Mouse (Mus musculus) hindbrain, embryonic 10.5 days (tissue): ENCODE measurements at regions not wholly inside any gene's neighbourhood (a gene's known extent, or its start where the extent isn't known, plus 50 kb on each side); places are given as distances from the start of the nearest gene placed in this dataset.
"Not testable (repeated sequence)": the region's sequence is repeated elsewhere in the genome, so short reads cannot be mapped to it uniquely, and the experiment has no call there.

Experiments
- DNase-seq: peaks from one replicate; pipeline ENCODE4 v3.0.0-alpha.2; 2017; ENCODE audit warnings: low spot score
- H3K27ac ChIP-seq: fragments of 300-500 bp; sonication (generic); 2 replicates; pipeline ENCODE4 v1.5.1; 2016; ENCODE audit warnings: mild to moderate bottlenecking, moderate library complexity
- H3K27me3 ChIP-seq: fragments of 300-500 bp; sonication (generic); 2 replicates; pipeline ENCODE4 v1.6.1; 2016; ENCODE audit warnings: mild to moderate bottlenecking; ENCODE audit not compliant: poor library complexity, insufficient read depth, severe bottlenecking
- H3K36me3 ChIP-seq: fragments of 300-500 bp; sonication (generic); 2 replicates; pipeline ENCODE4 v1.6.1; 2016; ENCODE audit warnings: mild to moderate bottlenecking, moderate library complexity
- H3K4me1 ChIP-seq: fragments of 300-500 bp; sonication (generic); replicated peaks from 2 replicates; pipeline ENCODE4 v1.6.1; 2016; ENCODE audit warnings: mild to moderate bottlenecking
- H3K4me3 ChIP-seq: fragments of 300-500 bp; sonication (generic); 2 replicates; pipeline ENCODE4 v1.5.1; 2016; ENCODE audit warnings: mild to moderate bottlenecking, moderate library complexity
- H3K9me3 ChIP-seq: fragments of 300-500 bp; sonication (generic); 2 replicates; pipeline ENCODE4 v1.6.1; 2016; ENCODE audit warnings: mild to moderate bottlenecking, moderate library complexity
- WGBS: fragments of 180-500 bp; shearing (Covaris S2); methylation state at CpG from one replicate; pipeline ENCODE4 v1.1.7; 2016; 5-methylcytosine and 5-hydroxymethylcytosine counted together

DNA sequence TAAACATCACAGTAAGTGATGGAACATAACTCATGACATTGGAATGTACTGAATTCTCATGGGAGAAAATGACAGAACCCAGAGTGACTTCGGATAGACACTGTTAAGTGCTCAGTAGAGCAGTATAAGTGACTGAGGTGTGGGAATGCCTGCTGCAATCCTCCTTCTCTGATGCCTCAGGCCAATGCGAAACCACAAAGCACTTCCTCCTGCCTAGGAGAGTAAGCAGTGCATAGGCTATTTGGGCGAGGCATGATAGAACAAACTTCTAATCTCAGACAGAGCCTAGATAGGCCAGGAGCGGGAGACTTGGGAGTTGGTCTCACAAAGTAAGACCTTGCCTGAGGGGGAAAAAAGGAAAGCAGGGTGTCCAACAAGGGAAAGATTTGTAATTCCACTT is 190.6 kb upstream of the Olfr1324 start:
- 86% methylated on average over 4 of the region's 4 CpGs for WGBS

DNA sequence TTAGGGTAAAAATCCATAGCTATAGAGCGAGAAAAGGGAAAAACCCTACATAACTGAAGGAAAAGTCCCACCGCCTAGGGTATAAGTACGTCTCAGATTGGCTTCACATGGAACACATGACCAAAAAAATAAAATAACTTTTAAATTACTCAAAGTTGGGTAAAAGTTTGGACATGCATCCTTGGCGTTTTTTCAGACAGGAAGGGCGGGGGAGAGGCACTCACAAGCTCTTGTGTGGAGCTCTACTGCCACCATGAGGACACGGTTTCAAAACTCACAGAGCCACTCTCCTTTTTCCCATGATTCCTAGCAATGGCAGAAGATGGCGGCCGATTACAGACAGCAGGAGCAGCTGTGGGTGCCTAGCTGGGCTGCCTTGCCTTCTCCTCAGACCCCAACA is 188.6 kb upstream of the Olfr1324 start:
- not testable (repeated sequence) for H3K4me1 ChIP-seq, H3K4me3 ChIP-seq, H3K27me3 ChIP-seq, H3K9me3 ChIP-seq
- H3K27ac ChIP-seq, result peak overlapping the region; percentile 56; the same call in 1 of the 2 replicates
- DNase-seq, result peak; percentile 23
- peaks cover 39% of the 10 kb centered on the region for H3K36me3 ChIP-seq
- WGBS, result 66% methylated on average over 8 of the region's 8 CpGs

More for the DNA sequence above, 190.6 kb upstream of the Olfr1324 start:
- no peaks in the 10 kb centered on the region for H3K27me3 ChIP-seq
- H3K36me3 ChIP-seq, result peaks cover 25% of the 10 kb centered on the region
- DNase-seq, result no peak
- no peak overlapping the region for H3K4me3 ChIP-seq
- no peaks in the 10 kb centered on the region for H3K4me1 ChIP-seq
- H3K9me3 ChIP-seq, result no peaks in the 10 kb centered on the region
- no peak overlapping the region for H3K27ac ChIP-seq

- WGBS, result 63% methylated on average over 3 of the region's 3 CpGs
- peak; percentile 35 for DNase-seq
- peak overlapping the region; percentile 53; the same call in 1 of the 2 replicates for H3K27ac ChIP-seq
- not testable (repeated sequence) for H3K9me3 ChIP-seq, H3K4me1 ChIP-seq, H3K27me3 ChIP-seq
- peaks cover 56% of the 10 kb centered on the region for H3K36me3 ChIP-seq
- peak overlapping the region; percentile 21; the same call in 1 of the 2 replicates for H3K4me3 ChIP-seq
Observed at GRCm38 (mm10) chrX:50614874-50615273, 186.6 kb upstream of the Olfr1324 start.

DNA sequence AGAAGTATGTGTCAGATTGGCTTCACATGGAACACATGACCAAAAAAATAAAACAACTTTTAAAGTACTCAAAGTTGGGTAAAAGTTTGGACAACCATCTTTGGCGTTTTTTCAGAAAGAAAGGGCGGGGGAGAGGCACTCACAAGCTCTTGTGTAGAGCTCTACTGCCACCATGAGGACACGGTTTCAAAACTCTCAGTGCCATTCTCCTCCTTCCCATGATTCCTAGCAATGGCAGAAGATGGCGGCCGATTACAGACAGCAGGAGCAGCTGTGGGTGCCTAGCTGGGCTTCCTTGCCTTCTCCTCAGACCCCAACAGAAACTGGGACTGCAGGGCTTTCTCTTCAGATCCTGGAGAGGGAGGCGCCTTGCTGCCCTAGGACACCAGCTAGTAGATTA is 186.1 kb upstream of the Olfr1324 start:
- Histone ChIP-seq H3K4me3 (peak overlapping the region; percentile 21; the same call in 1 of the 2 replicates), H3K36me3 (peaks cover 56% of the 10 kb centered on the region), H3K27ac (peak overlapping the region; percentile 53; the same call in 1 of the 2 replicates)
- H3K9me3 ChIP-seq, H3K4me1 ChIP-seq, H3K27me3 ChIP-seq: not testable (repeated sequence)
- peak; percentile 19 for DNase-seq
- 69% methylated on average over 6 of the region's 6 CpGs for WGBS

DNA sequence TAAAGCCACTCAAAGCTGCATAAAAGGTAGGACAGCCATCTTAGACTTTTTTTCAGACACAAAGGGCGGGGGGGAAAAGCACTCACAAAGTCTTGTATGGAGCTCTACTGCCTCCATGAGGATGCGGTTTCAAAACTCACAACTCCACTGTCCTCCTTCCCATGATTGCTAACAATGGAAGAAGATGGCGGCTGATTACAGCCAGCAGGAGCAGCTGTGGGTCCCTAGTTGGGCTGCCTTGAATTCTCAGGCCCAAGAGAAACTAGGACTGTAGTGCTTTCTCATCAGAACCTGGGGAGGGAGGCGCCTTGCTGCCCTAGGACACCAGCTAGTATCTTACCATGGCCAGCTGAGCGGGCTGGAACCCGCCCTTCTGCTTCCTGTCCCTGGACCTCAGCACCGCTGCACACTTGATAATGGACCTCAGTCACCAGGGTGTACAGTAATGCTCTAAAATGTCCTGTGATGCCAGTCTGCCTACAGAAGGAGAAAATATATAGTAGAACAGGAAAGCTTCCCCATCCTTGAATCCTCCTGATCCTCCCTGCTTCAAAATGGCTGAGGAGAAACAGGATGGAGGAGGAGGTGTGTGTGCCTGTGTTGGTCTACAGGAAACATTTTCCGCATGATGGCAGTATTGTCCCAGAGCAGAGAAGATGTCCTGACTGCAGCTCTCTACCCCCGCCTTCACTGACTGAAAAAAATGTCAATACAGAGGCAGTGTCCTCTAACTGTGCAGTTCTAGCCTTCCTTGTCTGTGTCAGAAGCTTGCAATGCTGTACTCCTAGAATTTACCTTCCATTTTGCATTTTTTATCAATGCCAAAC is 183.7 kb upstream of the Olfr1324 start:
- Histone ChIP-seq H3K4me3 (peak overlapping the region; percentile 31; the same call in 1 of the 2 replicates), H3K9me3 (no peaks in the 10 kb centered on the region), H3K4me1 (no peaks in the 10 kb centered on the region), H3K27ac (peak overlapping the region; percentile 84), H3K36me3 (peaks cover 52% of the 10 kb centered on the region), H3K27me3 (no peaks in the 10 kb centered on the region)
- peak; percentile 39 for DNase-seq
- WGBS, result 67% methylated on average over 9 of the region's 9 CpGs

DNA sequence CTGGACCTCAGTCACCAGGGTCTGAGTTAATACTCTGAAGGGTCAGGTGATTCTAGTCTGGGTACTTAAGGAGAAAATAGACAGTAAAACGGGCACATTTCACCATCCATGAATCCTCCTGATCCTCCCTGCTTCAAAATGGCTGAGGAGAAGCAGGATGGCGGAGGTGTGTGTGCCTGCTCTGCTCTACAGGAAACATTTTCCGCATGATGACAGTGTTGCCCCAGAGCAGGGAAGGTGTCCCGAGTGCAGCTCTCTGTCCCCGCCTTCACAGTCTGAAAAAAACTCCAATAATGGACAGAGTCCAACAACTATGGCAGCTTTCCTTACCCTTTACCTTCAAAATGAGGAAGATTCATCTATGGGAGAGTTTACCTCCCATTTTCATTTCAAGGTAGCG is 179.8 kb upstream of the Olfr1324 start:
- not testable (repeated sequence) for H3K4me3 ChIP-seq, H3K9me3 ChIP-seq, H3K27ac ChIP-seq, DNase-seq, H3K27me3 ChIP-seq, H3K4me1 ChIP-seq
- H3K36me3 ChIP-seq, result peaks cover 45% of the 10 kb centered on the region
- WGBS, result 88% methylated on average over 6 of the region's 6 CpGs

GRCm38 (mm10) chrX:50607636-50608035 is 179.3 kb upstream of the Olfr1324 start:
- H3K36me3 ChIP-seq, result peaks cover 46% of the 10 kb centered on the region
- H3K4me1 ChIP-seq, result no peaks in the 10 kb centered on the region
- no peak overlapping the region for H3K4me3 ChIP-seq
- no peaks in the 10 kb centered on the region for H3K27me3 ChIP-seq
- 79% methylated on average over 7 of the region's 7 CpGs for WGBS
- H3K9me3 ChIP-seq, result no peaks in the 10 kb centered on the region
- no peak for DNase-seq
- no peak overlapping the region for H3K27ac ChIP-seq

- H3K36me3 ChIP-seq, result peaks cover 34% of the 10 kb centered on the region
- H3K9me3 ChIP-seq, H3K4me1 ChIP-seq, H3K27me3 ChIP-seq: not testable (repeated sequence)
- peak overlapping the region; percentile 62; the same call in 1 of the 2 replicates for H3K27ac ChIP-seq
- 0 out of 2 replicates have a peak overlapping the region, but pooled peaks have one; percentile 16 for H3K4me3 ChIP-seq
- peak; percentile 30 for DNase-seq
- WGBS, result 52% methylated on average over 2 of the region's 2 CpGs
Observed at GRCm38 (mm10) chrX:50605517-50605916, 177.2 kb upstream of the Olfr1324 start.

- DNase-seq, H3K9me3 ChIP-seq, H3K27me3 ChIP-seq, H3K4me1 ChIP-seq: not testable (repeated sequence)
- 71% methylated on average over 4 of the region's 4 CpGs for WGBS
- Histone ChIP-seq H3K27ac (peak overlapping the region; percentile 62; the same call in 1 of the 2 replicates), H3K4me3 (0 out of 2 replicates have a peak overlapping the region, but pooled peaks have one; percentile 16), H3K36me3 (peaks cover 36% of the 10 kb centered on the region)
Observed at GRCm38 (mm10) chrX:50604995-50605394, 176.7 kb upstream of the Olfr1324 start.

GRCm38 (mm10) chrX:50602881-50603280 is 174.6 kb upstream of the Olfr1324 start:
- not testable (repeated sequence) for H3K27me3 ChIP-seq, H3K9me3 ChIP-seq, H3K4me1 ChIP-seq
- 69% methylated on average over 3 of the region's 3 CpGs for WGBS
- H3K36me3 ChIP-seq, result peaks cover 50% of the 10 kb centered on the region
- peak; percentile 43 for DNase-seq
- H3K27ac ChIP-seq, result peak overlapping the region; percentile 78
- H3K4me3 ChIP-seq, result peak overlapping the region; percentile 34; the same call in 1 of the 2 replicates

GRCm38 (mm10) chrX:50602461-50602875 is 174.2 kb upstream of the Olfr1324 start:
- peak overlapping the region; percentile 34; the same call in 1 of the 2 replicates for H3K4me3 ChIP-seq
- H3K9me3 ChIP-seq, result not testable (repeated sequence)
- peaks cover 50% of the 10 kb centered on the region for H3K36me3 ChIP-seq

DNA sequence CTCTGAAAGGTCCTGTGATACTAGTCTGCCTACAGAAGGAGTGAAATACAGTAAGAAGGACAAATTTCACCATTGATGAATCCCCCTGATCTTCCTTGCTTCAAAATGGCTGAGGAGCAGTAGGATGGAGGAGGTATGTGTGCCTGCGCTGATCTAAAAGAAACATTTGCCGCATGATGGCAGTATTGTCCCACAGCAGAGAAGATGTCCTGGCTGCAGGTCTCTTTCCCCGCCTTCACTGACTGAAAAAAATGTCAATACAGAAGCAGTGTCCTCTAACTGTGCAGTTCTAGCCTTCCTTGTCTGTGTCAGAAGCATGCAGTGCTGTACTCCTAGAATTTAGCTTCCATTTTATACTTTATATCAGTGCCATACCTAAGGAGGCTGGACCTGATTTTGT is 172.0 kb upstream of the Olfr1324 start:
- Histone ChIP-seq H3K4me3 (peak overlapping the region; percentile 31; the same call in 1 of the 2 replicates), H3K36me3 (peaks cover 59% of the 10 kb centered on the region), H3K27ac (peak overlapping the region; percentile 72)
- not testable (repeated sequence) for H3K4me1 ChIP-seq, H3K27me3 ChIP-seq, H3K9me3 ChIP-seq
- DNase-seq, result peak; percentile 42
- WGBS, result 65% methylated on average over 3 of the region's 3 CpGs

More at GRCm38 (mm10) chrX:50602461-50602875, 174.2 kb upstream of the Olfr1324 start:
- not testable (repeated sequence) for H3K27me3 ChIP-seq, H3K4me1 ChIP-seq, DNase-seq
- peak overlapping the region; percentile 78 for H3K27ac ChIP-seq
- WGBS, result 62% methylated on average over 9 of the region's 9 CpGs

DNA sequence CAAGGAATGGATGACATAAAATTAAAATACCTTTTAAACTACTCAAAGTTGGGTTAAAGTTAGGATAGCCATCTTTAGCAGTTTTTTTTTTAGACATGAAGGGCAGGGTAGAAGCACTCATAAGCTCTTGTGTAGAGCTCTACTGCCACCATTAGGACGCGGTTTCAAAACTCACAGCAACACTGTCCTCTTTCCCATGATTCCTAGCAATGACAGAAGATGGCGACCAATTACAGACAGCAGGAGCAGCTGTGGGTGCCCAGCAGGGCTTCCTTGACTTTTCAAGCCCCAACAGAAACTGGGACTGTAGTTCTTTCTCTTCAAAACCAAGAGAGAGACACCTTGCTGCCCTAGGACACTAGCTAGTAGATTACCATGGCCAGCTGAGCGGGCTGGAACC is 171.5 kb upstream of the Olfr1324 start:
- Histone ChIP-seq H3K36me3 (peaks cover 60% of the 10 kb centered on the region), H3K27me3 (no peaks in the 10 kb centered on the region), H3K9me3 (no peaks in the 10 kb centered on the region), H3K4me1 (no peaks in the 10 kb centered on the region), H3K4me3 (peak overlapping the region; percentile 31; the same call in 1 of the 2 replicates), H3K27ac (peak overlapping the region; percentile 72)
- 54% methylated on average over 4 of the region's 4 CpGs for WGBS
- DNase-seq, result no peak
